Mouse (Mus musculus) heart, postnatal 25 days (tissue): Measurements from ENCODE around the gene Btbd35f26. TPM values are rescaled to one million over a fixed set of nuclear protein-coding genes. Genes with fewer than 3 reads are reported as not detected.
A peak's percentile ranks its signal among the peaks of the same experiment; 100 is the strongest.
"Not testable (repeated sequence)": the region's sequence is repeated elsewhere in the genome, so short reads cannot be mapped to it uniquely, and the experiment has no call there.

Experiments used
- DNase-seq: peaks from one replicate; pipeline ENCODE4 v3.0.0; 2022; ENCODE audit warnings: low spot score
- intact Hi-C: fragments of 180-260 bp; cut with DNase I; formaldehyde crosslinking; loops from one replicate; pipeline ENCODE4 v1.15.1; 2025
- total RNA-seq, 2 experiments: library from RNA; stranded (reverse); gene quantifications; 2 replicates each; pipeline ENCODE4 v1.2.3; 2021

Gene Btbd35f26
- not detected for total RNA-seq

- intact Hi-C loops, DNase-seq: not testable (repeated sequence)
These were observed at the start of gene Btbd35f26 for GRCm38 (mm10) chrX:31336154-31336553. Btbd35f26 (plus strand) TSS chrX:31336454.

- intact Hi-C loops, result not testable (repeated sequence)
- peak; percentile 3 for DNase-seq
These were observed 5.7 kb downstream of the Btbd35f26 start for GRCm38 (mm10) chrX:31341924-31342323.

DNA sequence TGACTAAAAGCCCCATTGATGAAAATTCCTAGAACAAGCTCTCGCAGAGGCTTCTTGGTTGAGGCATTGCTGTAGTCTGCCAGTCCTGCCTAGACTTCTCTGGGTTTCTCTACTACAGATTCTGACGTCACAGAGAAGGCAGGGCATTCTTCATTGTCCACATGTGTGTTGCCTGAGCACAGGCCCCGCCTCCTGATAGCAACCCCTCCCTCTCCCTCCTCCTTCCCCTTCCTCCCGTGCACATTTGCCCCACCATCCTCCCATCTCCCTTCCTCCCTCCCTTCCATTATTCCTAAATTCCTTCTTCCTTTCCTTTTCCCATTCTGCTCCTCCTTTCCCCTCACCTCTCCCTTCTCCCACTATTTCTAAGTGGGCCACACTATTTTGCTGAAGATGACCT, 47.6 kb downstream of the Btbd35f26 start, which contains the start of gene Btbd35f19:
Gene Btbd35f19, minus strand, starts transcription at position 101 of the 400 bp plus-strand sequence.
- intact Hi-C loops, DNase-seq: not testable (repeated sequence)

Other genes starting within 250 kb of the Btbd35f26 start
- gene Btbd35f29, start 218.8 kb upstream of the Btbd35f26 start, total RNA-seq, result not detected
- gene Spin2f, start 82.6 kb upstream of the Btbd35f26 start, total RNA-seq, result not detected
- gene Btbd35f19, start 47.5 kb downstream of the Btbd35f26 start, total RNA-seq, result not detected
- gene Gm21883, start 237.8 kb downstream of the Btbd35f26 start, total RNA-seq, result not detected